ENCODE assay signal across 22 mouse cellular contexts in genomic region chr14:78645622-78646021, GRCm38 (mm10).
"Had no signal": no experiment of that assay in that cellular context is flagged by ENCODE, and none has a peak within 500 bp of the region (broad histone marks: within the 10 kb centered on the region; RNA-seq: fewer than 3 reads in every experiment).

No protein-coding gene starts in this region.

- H3K36me3 ChIP-seq: limb, embryonic 12.5 days; limb, embryonic 15.5 days; midbrain, embryonic 12.5 days; midbrain, embryonic 15.5 days; neural tube, embryonic 12.5 days; neural tube, embryonic 15.5 days had no signal

- H3K4me1 ChIP-seq: limb, embryonic 12.5 days; midbrain, embryonic 12.5 days; midbrain, embryonic 15.5 days; neural tube, embryonic 12.5 days; neural tube, embryonic 15.5 days had no signal

- H3K4me3 ChIP-seq: kidney, embryonic 15.5 days; limb, embryonic 12.5 days; limb, embryonic 15.5 days; midbrain, embryonic 12.5 days; midbrain, embryonic 15.5 days; neural tube, embryonic 12.5 days; neural tube, embryonic 15.5 days had no signal

- H3K4me2 ChIP-seq: kidney, embryonic 15.5 days; limb, embryonic 12.5 days; limb, embryonic 15.5 days; liver, embryonic 11.5 days; midbrain, embryonic 12.5 days; midbrain, embryonic 15.5 days; neural tube, embryonic 12.5 days; neural tube, embryonic 15.5 days had no signal

- H3K9me3 ChIP-seq: kidney, embryonic 15.5 days; limb, embryonic 12.5 days; limb, embryonic 15.5 days; midbrain, embryonic 12.5 days; midbrain, embryonic 15.5 days; neural tube, embryonic 12.5 days; neural tube, embryonic 15.5 days had no signal

- H3K9ac ChIP-seq: kidney, embryonic 15.5 days; limb, embryonic 12.5 days; limb, embryonic 15.5 days; liver, embryonic 14.5 days; liver, postnatal 0 days; midbrain, embryonic 12.5 days; midbrain, embryonic 15.5 days; neural tube, embryonic 12.5 days; neural tube, embryonic 15.5 days had no signal

- DNase-seq: kidney, adult 8-10 months; kidney, postnatal 10 days; kidney, postnatal 4 days; left cerebral cortex, postnatal 4 days; liver, postnatal 0 days; right cerebral cortex, adult 18-20 months; right cerebral cortex, postnatal 14 days; right cerebral cortex, postnatal 4 days; thymus, adult 18-20 months; thymus, postnatal 36 days had no signal

- ATAC-seq: intestine, postnatal 0 days; liver, postnatal 0 days; midbrain, embryonic 15.5 days had no signal

- H3K27me3 ChIP-seq: kidney, embryonic 15.5 days; limb, embryonic 12.5 days; limb, embryonic 15.5 days; midbrain, embryonic 12.5 days; midbrain, embryonic 15.5 days; neural tube, embryonic 12.5 days; neural tube, embryonic 15.5 days had no signal

- H3K27ac ChIP-seq: kidney, embryonic 15.5 days; limb, embryonic 12.5 days; limb, embryonic 15.5 days; liver, embryonic 14.5 days; macrophage; midbrain, embryonic 12.5 days; midbrain, embryonic 15.5 days; neural tube, embryonic 12.5 days; neural tube, embryonic 15.5 days; stomach, postnatal 0 days had no signal
